Mouse (Mus musculus) liver, postnatal 0 days (tissue): ENCODE measurements around the gene Cox18. TPM values are rescaled to one million over a fixed set of nuclear protein-coding genes. Genes with fewer than 3 reads are reported as not detected.
"Not testable (repeated sequence)": the region's sequence is repeated elsewhere in the genome, so short reads cannot be mapped to it uniquely, and the experiment has no call there.

Experiments used
- ATAC-seq: fragments of 200-750 bp; cut with Nextera tagmentation; 2 replicates; pipeline ENCODE4 v1.8.0; 2017; ENCODE audit warnings: mild to moderate bottlenecking, moderate library complexity
- DNase-seq: peaks from one replicate; pipeline ENCODE4 v3.0.0-alpha.2; 2016
- H3K27ac ChIP-seq: fragments of 300-500 bp; sonication (generic); 2 replicates; pipeline ENCODE4 v1.5.1; 2014; ENCODE audit warnings: antibody characterized with exemption, moderate library complexity, mild to moderate bottlenecking, low read depth
- H3K27me3 ChIP-seq: fragments of 300-500 bp; sonication (generic); 2 replicates; pipeline ENCODE4 v1.6.1; 2014; ENCODE audit warnings: low read length, control low read depth, mixed read lengths; ENCODE audit not compliant: insufficient read depth
- H3K36me3 ChIP-seq: fragments of 300-500 bp; sonication (generic); replicated peaks from 2 replicates; pipeline ENCODE4 v1.6.1; 2014; ENCODE audit warnings: mild to moderate bottlenecking, control low read depth, low read length, moderate library complexity, mixed read lengths; ENCODE audit not compliant: insufficient read depth
- H3K4me1 ChIP-seq: fragments of 300-500 bp; sonication (generic); 2 replicates; pipeline ENCODE4 v1.6.1; 2014; ENCODE audit warnings: antibody characterized with exemption, mild to moderate bottlenecking, control low read depth; ENCODE audit not compliant: insufficient read depth
- H3K4me2 ChIP-seq: fragments of 300-500 bp; sonication (generic); 2 replicates; pipeline ENCODE4 v1.6.1; 2014; ENCODE audit warnings: low read depth, mild to moderate bottlenecking, low read length, moderate library complexity, mixed read lengths
- H3K4me3 ChIP-seq: fragments of 300-500 bp; sonication (generic); 2 replicates; pipeline ENCODE4 v1.5.1; 2014; ENCODE audit warnings: low read depth, low read length
- H3K9ac ChIP-seq: fragments of 300-500 bp; sonication (generic); replicated peaks from 2 replicates; pipeline ENCODE4 v1.6.1; 2014; ENCODE audit warnings: mild to moderate bottlenecking, moderate library complexity
- H3K9me3 ChIP-seq: fragments of 300-500 bp; sonication (generic); 2 replicates; pipeline ENCODE4 v1.6.1; 2016; ENCODE audit warnings: mild to moderate bottlenecking, control low read depth, low read length, mixed read lengths
- CTCF ChIP-seq: sonication (generic); IDR thresholded peaks from 2 replicates; pipeline ENCODE4 v1.5.1; 2016; ENCODE audit warnings: antibody characterized with exemption, low read depth
- EP300 ChIP-seq: IDR thresholded peaks from 2 replicates; pipeline ENCODE4 v1.6.1; 2016; ENCODE audit warnings: antibody characterized with exemption, low read depth, mild to moderate bottlenecking
- WGBS: fragments of 180-500 bp; shearing (Covaris S2); extraction: QIAGEN DNeasy Blood & Tissue Kit; methylation state at CpG from one replicate; pipeline ENCODE4 v1.1.7; 2014; ENCODE audit not compliant: insufficient replicate concordance; 5-methylcytosine and 5-hydroxymethylcytosine counted together
- polyA plus RNA-seq: library from polyadenylated mRNA; unstranded; fragments of >200 nt; fragmentation: Nextera tagmentation; extraction: Ambion mirVana; gene quantifications from 2 replicates; pipeline ENCODE4 v1.2.1, GENCODE M21; 2015

Gene Cox18
- polyA plus RNA-seq: 12.1 and 13.2 TPM in 2 replicates

- H3K36me3 ChIP-seq: peaks cover 29% of the 10 kb centered on the region
- peak within 1 kb of the TSS; percentile 76 for H3K4me2 ChIP-seq
- H3K4me3 ChIP-seq: peak within 1 kb of the TSS; percentile 79
- TF ChIP-seq EP300 (peak; percentile 75), CTCF (peak; percentile 25)
- DNase-seq (peak; percentile 99), ATAC-seq (peak; percentile 95)
- peak within 1 kb of the TSS; percentile 87 for H3K9ac ChIP-seq
- H3K27ac ChIP-seq: peak within 1 kb of the TSS; percentile 95
- peaks cover 9% of the 10 kb centered on the region for H3K4me1 ChIP-seq
- H3K27me3 ChIP-seq: no peaks in the 10 kb centered on the region
- H3K9me3 ChIP-seq: no peaks in the 10 kb centered on the region
- under 1% methylated on average over 62 of the region's 62 CpGs for WGBS
Observed at GRCm38 (mm10) chr5:90223534-90224381, at the start of gene Cox18. Gene Cox18, minus strand, starts transcription at chr5:90224001.

GRCm38 (mm10) chr5:90262230-90262629 is 38.4 kb upstream of the Cox18 start:
- H3K4me1 ChIP-seq, H3K9ac ChIP-seq, H3K27me3 ChIP-seq, ATAC-seq, H3K9me3 ChIP-seq, H3K4me2 ChIP-seq, H3K27ac ChIP-seq, H3K4me3 ChIP-seq, DNase-seq: not testable (repeated sequence)
- WGBS: 72% methylated on average over 2 of the region's 2 CpGs
- H3K36me3 ChIP-seq: peaks cover 64% of the 10 kb centered on the region

- H3K36me3 ChIP-seq: peaks cover 74% of the 10 kb centered on the region
- 87% methylated on average over 3 of the region's 3 CpGs for WGBS
Observed at GRCm38 (mm10) chr5:90257023-90257422, 33.2 kb upstream of the Cox18 start.

GRCm38 (mm10) chr5:90247503-90247902 is 23.7 kb upstream of the Cox18 start:
- no peaks in the 10 kb centered on the region for H3K27me3 ChIP-seq
- H3K27ac ChIP-seq: peak overlapping the region; percentile 24; the same call in 1 of the 2 replicates
- H3K4me2 ChIP-seq: no peak overlapping the region
- H3K9me3 ChIP-seq: no peaks in the 10 kb centered on the region
- peaks cover 60% of the 10 kb centered on the region for H3K36me3 ChIP-seq
- H3K4me3 ChIP-seq: no peak overlapping the region
- DNase-seq (no peak), ATAC-seq (peak; percentile 81)
- TF ChIP-seq CTCF (no peak), EP300 (no peak)
- H3K9ac ChIP-seq: no peak overlapping the region
- H3K4me1 ChIP-seq: no peaks in the 10 kb centered on the region

More at GRCm38 (mm10) chr5:90257023-90257422, 33.2 kb upstream of the Cox18 start:
- no peak overlapping the region for H3K4me2 ChIP-seq
- no peak for TF ChIP-seq EP300
- no peak for TF ChIP-seq CTCF
- H3K4me3 ChIP-seq: no peak overlapping the region
- no peaks in the 10 kb centered on the region for H3K4me1 ChIP-seq
- H3K27me3 ChIP-seq: no peaks in the 10 kb centered on the region
- H3K9ac ChIP-seq: no peak overlapping the region
- no peak for DNase-seq
- no peak overlapping the region for H3K27ac ChIP-seq
- no peaks in the 10 kb centered on the region for H3K9me3 ChIP-seq
- no peak for ATAC-seq

- 79% methylated on average over 2 of the region's 2 CpGs for WGBS
- no peaks in the 10 kb centered on the region for H3K9me3 ChIP-seq
- peak overlapping the region; percentile 24; the same call in 1 of the 2 replicates for H3K27ac ChIP-seq
- no peaks in the 10 kb centered on the region for H3K4me1 ChIP-seq
- DNase-seq: no peak
- H3K4me3 ChIP-seq: no peak overlapping the region
- no peak overlapping the region for H3K9ac ChIP-seq
- no peaks in the 10 kb centered on the region for H3K27me3 ChIP-seq
- H3K36me3 ChIP-seq: peaks cover 60% of the 10 kb centered on the region
- no peak overlapping the region for H3K4me2 ChIP-seq
- ATAC-seq: no peak
- TF ChIP-seq CTCF (no peak), EP300 (no peak)
Observed at GRCm38 (mm10) chr5:90246987-90247386, 23.2 kb upstream of the Cox18 start.

DNA sequence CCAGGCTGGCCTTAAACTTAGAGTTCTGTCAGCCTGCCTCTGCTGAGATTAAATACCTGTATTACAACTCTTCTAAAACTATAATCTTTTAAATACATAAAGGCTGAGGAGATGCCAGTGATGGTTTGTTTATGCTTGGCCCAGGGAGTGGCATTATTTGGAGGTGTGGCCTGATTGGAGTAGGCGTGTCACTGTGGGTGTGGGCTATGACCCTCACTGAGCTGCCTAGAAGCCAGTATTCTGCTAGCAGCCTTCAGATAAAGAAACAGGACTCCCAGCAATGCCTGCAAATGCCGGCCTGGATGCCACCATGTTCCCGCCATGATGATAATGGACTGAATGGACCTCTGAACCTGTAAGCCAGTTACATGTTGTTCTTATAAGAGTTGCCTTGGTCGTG is 22.8 kb upstream of the Cox18 start:
- DNase-seq (peak; percentile 40), ATAC-seq (peak; percentile 64)
- Histone ChIP-seq H3K4me2 (no peak overlapping the region), H3K4me3 (no peak overlapping the region), H3K9ac (no peak overlapping the region), H3K36me3 (peaks cover 58% of the 10 kb centered on the region), H3K27ac (no peak overlapping the region), H3K9me3 (no peaks in the 10 kb centered on the region), H3K27me3 (no peaks in the 10 kb centered on the region), H3K4me1 (no peaks in the 10 kb centered on the region)
- 69% methylated on average over 4 of the region's 4 CpGs for WGBS
- TF ChIP-seq EP300 (no peak), CTCF (no peak)
